Mouse (Mus musculus): ENCODE results near the gene Gna13. TPM values are rescaled to one million over a fixed set of nuclear protein-coding genes. Genes with fewer than 3 reads are reported as not detected.

Gene Gna13
- polyA plus RNA-seq, 1 experiment from 2014 or later, result 32.7 TPM

DNA sequence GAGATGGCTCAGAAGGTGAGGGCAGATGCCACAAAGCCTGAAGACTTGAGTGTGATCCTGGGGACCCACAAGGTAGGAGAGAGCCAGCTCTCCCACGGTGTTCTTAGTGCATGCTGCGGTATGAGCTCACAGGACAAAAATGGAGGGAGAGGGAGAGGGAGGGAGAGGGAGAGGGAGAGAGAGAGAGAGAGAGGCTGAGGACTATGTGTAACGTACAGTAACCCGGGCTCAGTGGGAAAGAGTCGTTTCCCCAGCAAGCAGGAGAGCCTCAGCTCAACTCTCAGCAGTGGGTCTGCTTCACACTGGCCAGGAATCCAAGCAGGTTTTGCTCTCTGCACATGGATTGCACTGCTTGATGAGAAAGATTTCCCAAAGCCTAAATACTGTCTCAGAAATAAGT lies 76.6 kb downstream of the Gna13 start:
- H3K9ac ChIP-seq, result no peak overlapping the region; the same call in 1 of the 2 replicates
- 6% methylated on average over 5 of the region's 5 CpGs for WGBS
- H3K27me3 ChIP-seq (replicated peaks), result no peaks in the 10 kb centered on the region
- H3K4me3 ChIP-seq (replicated peaks), result no peak overlapping the region
- peak overlapping the region; percentile 89 for H3K4me2 ChIP-seq (replicated peaks)
- H3K9me3 ChIP-seq, result no peaks in the 10 kb centered on the region
- H3K27ac ChIP-seq, result 0 out of 2 replicates have a peak overlapping the region, but pooled peaks have one; percentile 10
- H3K36me3 ChIP-seq, result peaks cover 16% of the 10 kb centered on the region; the same call in 1 of the 2 replicates
- peaks cover 7% of the 10 kb centered on the region; the same call in 1 of the 2 replicates for H3K4me1 ChIP-seq (replicated peaks)
- ATAC-seq, result peak; percentile 57

DNA sequence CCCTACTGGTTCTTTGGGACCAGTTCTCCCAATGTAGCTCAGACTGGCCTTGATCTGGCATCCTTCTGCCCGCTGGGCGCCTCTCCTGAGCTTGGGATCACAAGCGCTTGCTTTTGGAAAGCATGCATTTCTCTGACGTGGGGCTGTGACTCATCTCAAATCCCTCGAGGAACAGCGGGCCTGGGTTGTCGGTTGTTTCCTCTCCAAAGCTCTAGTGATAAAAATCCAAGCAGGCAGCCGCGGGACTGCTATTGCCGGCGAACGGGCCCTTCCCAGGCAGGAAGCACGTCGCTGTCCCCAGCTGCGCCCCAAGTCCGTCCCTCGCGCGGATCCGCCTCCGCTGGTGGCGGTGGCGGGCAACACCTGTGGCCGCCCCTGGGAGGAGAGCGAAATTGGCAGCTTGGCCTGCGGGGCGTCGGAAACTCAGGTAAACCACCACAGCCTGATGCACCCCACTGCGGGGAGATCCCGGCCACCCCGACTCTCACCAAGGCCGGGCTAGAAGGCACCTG lies 77.3 kb downstream of the Gna13 start:
- H3K27ac ChIP-seq, result peak overlapping the region; percentile 10; the same call in 1 of the 2 replicates
- H3K27me3 ChIP-seq (replicated peaks), result no peaks in the 10 kb centered on the region
- peaks cover 7% of the 10 kb centered on the region; the same call in 1 of the 2 replicates for H3K4me1 ChIP-seq (replicated peaks)
- WGBS, result 2% methylated on average over 32 of the region's 32 CpGs
- H3K9ac ChIP-seq, result peak overlapping the region; percentile 76
- peak overlapping the region; percentile 89 for H3K4me2 ChIP-seq (replicated peaks)
- ATAC-seq, result peak; percentile 92
- peak overlapping the region; percentile 51 for H3K4me3 ChIP-seq (replicated peaks)
- H3K9me3 ChIP-seq, result no peaks in the 10 kb centered on the region
- H3K36me3 ChIP-seq, result peaks cover 13% of the 10 kb centered on the region; the same call in 1 of the 2 replicates

DNA sequence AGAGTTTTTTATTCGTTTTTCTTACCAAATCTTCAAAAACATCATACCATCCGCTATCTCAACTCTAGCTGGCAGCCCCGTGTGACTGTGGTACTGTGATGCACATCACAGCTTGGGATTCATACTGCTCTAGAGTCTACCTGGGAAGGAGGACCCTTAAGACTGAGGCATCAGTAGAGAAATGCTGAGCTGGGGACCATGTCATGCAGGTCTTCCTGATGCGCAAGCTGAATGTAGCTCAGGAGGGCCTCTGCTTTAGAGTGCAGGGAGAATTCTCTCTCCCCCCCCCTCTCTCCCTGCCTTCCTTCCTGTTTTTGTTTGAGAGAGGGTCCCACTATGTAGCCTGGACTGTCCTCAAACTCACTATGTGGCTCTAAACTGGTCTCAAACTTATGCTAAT lies 78.0 kb downstream of the Gna13 start:
- Histone ChIP-seq H3K9ac (peak overlapping the region; percentile 76; the same call in 1 of the 2 replicates), H3K27me3 (replicated peaks) (no peaks in the 10 kb centered on the region), H3K4me3 (replicated peaks) (peak overlapping the region; percentile 51), H3K4me2 (replicated peaks) (peak overlapping the region; percentile 89), H3K4me1 (replicated peaks) (peaks cover 7% of the 10 kb centered on the region; the same call in 1 of the 2 replicates), H3K36me3 (0 out of 2 replicates have a peak, but pooled peaks cover 7% of the 10 kb centered on the region), H3K27ac (no peak overlapping the region), H3K9me3 (no peaks in the 10 kb centered on the region)
- WGBS, result 66% methylated on average over 4 of the region's 4 CpGs
- no peak for ATAC-seq

DNA sequence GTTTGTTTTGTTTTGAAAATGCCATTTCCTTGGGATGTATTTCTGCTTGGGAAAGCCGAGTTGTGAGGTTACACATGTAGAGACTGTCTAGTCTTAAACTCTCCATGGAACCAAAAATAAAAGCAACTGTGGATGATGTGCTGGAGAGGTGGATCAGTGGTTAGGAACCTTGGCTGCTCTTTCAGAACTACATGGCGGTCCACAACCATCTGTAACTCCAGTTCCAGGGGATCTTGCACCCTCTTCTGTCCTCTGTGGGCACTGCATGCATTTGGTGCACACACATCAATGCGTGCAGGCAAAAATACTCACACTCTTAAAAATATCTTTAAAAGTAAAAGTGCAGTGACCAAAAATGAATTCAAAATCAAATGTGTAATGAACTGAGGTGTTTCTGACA lies 78.5 kb downstream of the Gna13 start:
- Histone ChIP-seq H3K4me1 (replicated peaks) (peaks cover 7% of the 10 kb centered on the region; the same call in 1 of the 2 replicates), H3K27ac (no peak overlapping the region), H3K9ac (no peak overlapping the region), H3K9me3 (no peaks in the 10 kb centered on the region), H3K36me3 (0 out of 2 replicates have a peak, but pooled peaks cover 6% of the 10 kb centered on the region), H3K4me3 (replicated peaks) (no peak overlapping the region), H3K4me2 (replicated peaks) (no peak overlapping the region; the same call in 1 of the 2 replicates), H3K27me3 (replicated peaks) (no peaks in the 10 kb centered on the region)
- 64% methylated on average over 3 of the region's 3 CpGs for WGBS
- no peak for ATAC-seq

GRCm38 (mm10) chr11:109442166-109442730 lies 79.6 kb downstream of the Gna13 start:
- no peak for ATAC-seq

DNA sequence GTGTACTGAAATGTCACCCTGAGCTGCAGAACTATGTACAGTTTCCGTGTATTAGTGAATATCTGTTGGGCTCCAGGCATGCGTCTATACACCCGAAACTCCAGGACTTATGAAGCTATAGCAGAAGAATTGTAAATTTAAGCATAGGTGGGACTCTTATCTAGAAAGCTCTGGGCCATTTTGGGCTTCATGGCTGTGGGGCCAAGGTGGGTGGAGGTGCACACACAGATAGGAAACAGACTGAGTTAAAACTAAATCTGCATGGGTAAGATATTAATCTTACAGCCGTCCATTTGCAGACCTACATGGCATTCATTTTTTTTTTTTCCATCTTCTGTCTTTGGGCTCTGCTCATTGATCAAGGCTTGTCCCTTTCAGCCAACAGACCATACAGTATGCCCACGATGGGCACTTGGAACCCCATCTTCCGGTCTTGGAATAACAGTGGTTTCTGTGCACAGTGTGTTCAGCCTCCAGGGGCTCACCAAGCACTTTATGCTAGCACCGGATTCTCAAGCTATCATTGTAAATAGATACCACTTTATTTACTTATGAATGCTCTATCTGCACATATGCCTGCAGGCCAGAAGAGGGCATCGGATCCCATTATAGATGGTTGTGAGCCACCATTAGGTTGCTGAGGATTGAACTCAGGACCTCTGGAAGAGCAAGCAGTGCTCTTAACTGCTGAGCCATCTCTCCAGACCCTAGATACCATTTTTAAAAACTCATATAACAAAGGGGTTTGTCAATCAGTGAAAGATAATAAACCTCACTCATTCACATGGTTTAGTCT lies 81.0 kb downstream of the Gna13 start:
- no peak overlapping the region for H3K9ac ChIP-seq
- H3K4me1 ChIP-seq (replicated peaks), result peaks cover 7% of the 10 kb centered on the region; the same call in 1 of the 2 replicates
- 90% methylated on average over 8 of the region's 8 CpGs for WGBS
- H3K4me3 ChIP-seq (replicated peaks), result no peak overlapping the region
- H3K27ac ChIP-seq, result no peak overlapping the region
- H3K36me3 ChIP-seq, result no peaks in the 10 kb centered on the region
- H3K27me3 ChIP-seq (replicated peaks), result no peaks in the 10 kb centered on the region
- no peak for ATAC-seq
- H3K9me3 ChIP-seq, result no peaks in the 10 kb centered on the region
- no peak overlapping the region for H3K4me2 ChIP-seq (replicated peaks)

More at GRCm38 (mm10) chr11:109442166-109442730, 79.6 kb downstream of the Gna13 start:
- H3K36me3 ChIP-seq, result 0 out of 2 replicates have a peak, but pooled peaks cover 3% of the 10 kb centered on the region
- H3K4me1 ChIP-seq (replicated peaks), result peaks cover 7% of the 10 kb centered on the region; the same call in 1 of the 2 replicates
- H3K9me3 ChIP-seq, result no peaks in the 10 kb centered on the region
- no peak overlapping the region for H3K27ac ChIP-seq
- no peaks in the 10 kb centered on the region for H3K27me3 ChIP-seq (replicated peaks)
- H3K4me3 ChIP-seq (replicated peaks), result no peak overlapping the region
- H3K9ac ChIP-seq, result no peak overlapping the region
- WGBS, result 30% methylated on average over 5 of the region's 5 CpGs
- no peak overlapping the region for H3K4me2 ChIP-seq (replicated peaks)

DNA sequence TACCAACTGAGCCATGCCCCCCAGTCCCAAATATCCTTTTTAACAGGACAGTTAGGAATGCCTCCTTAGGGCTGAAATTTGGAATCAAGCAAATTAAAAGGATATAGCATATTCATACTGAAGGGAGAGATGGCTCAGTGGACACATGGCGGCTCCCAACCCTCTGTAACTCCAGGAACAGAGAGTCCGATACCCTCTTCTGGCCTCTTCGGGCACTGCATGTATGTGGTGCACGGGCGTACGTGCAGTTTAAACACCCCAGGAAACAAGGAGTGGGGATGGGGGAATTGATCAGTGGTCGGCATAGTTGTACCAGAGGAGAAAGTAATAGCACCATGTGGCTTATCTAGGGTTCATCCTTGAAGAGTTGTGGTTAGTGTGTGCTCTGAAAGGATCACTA lies 82.0 kb downstream of the Gna13 start:
- no peak for ATAC-seq
- H3K4me3 ChIP-seq (replicated peaks), result no peak overlapping the region
- 62% methylated on average over 7 of the region's 7 CpGs for WGBS
- H3K9me3 ChIP-seq, result no peaks in the 10 kb centered on the region
- H3K27me3 ChIP-seq (replicated peaks), result no peaks in the 10 kb centered on the region
- H3K4me1 ChIP-seq (replicated peaks), result peaks cover 7% of the 10 kb centered on the region; the same call in 1 of the 2 replicates
- no peak overlapping the region for H3K4me2 ChIP-seq (replicated peaks)
- H3K9ac ChIP-seq, result no peak overlapping the region
- no peak overlapping the region for H3K27ac ChIP-seq
- H3K36me3 ChIP-seq, result no peaks in the 10 kb centered on the region

GRCm38 (mm10) chr11:109445438-109446035 lies 82.9 kb downstream of the Gna13 start:
- Histone ChIP-seq H3K4me2 (replicated peaks) (no peak overlapping the region), H3K4me1 (replicated peaks) (0 out of 2 replicates have a peak, but pooled peaks cover 4% of the 10 kb centered on the region), H3K36me3 (no peaks in the 10 kb centered on the region), H3K27me3 (replicated peaks) (no peaks in the 10 kb centered on the region), H3K4me3 (replicated peaks) (no peak overlapping the region), H3K9me3 (no peaks in the 10 kb centered on the region), H3K27ac (no peak overlapping the region), H3K9ac (no peak overlapping the region)
- peak; percentile 77 for ATAC-seq
- 48% methylated on average over 13 of the region's 13 CpGs for WGBS

Other genes starting within 250 kb of the Gna13 start
- gene E030025P04Rik, start 218.5 kb upstream of the Gna13 start, polyA plus RNA-seq (2015; fragmentation: Nextera tagmentation; extraction: Ambion mirVana), result not detected in 2 replicates
- 3.6 and 4.2 TPM in 2 replicates for gene Rgs9, start 64.7 kb upstream of the Gna13 start, polyA plus RNA-seq (2015; fragmentation: Nextera tagmentation; extraction: Ambion mirVana)
- gene 9930022D16Rik, start 51.1 kb downstream of the Gna13 start, polyA plus RNA-seq (2015; fragmentation: Nextera tagmentation; extraction: Ambion mirVana), result not detected in 2 replicates
- 38.4 and 38.9 TPM in 2 replicates for gene Amz2, start 63.1 kb downstream of the Gna13 start, polyA plus RNA-seq (2015; fragmentation: Nextera tagmentation; extraction: Ambion mirVana)
- 3.3 and 3.6 TPM in 2 replicates for gene Arsg, start 110.5 kb downstream of the Gna13 start, polyA plus RNA-seq (2015; fragmentation: Nextera tagmentation; extraction: Ambion mirVana)
- 15.4 and 16.6 TPM in 2 replicates for gene Slc16a6, start 110.8 kb downstream of the Gna13 start, polyA plus RNA-seq (2015; fragmentation: Nextera tagmentation; extraction: Ambion mirVana)
- 27.4 and 30.4 TPM in 2 replicates for gene Wipi1, start 249.1 kb downstream of the Gna13 start, polyA plus RNA-seq (2015; fragmentation: Nextera tagmentation; extraction: Ambion mirVana)

All from intestine, embryonic 15.5 days (tissue).